Mouse (Mus musculus) stomach, embryonic 15.5 days (tissue): ENCODE results near the gene Lrch3. TPM values are rescaled to one million over a fixed set of nuclear protein-coding genes. Genes with fewer than 3 reads are reported as not detected.

ENCODE experiments used
- ATAC-seq: fragments of 200-750 bp; cut with Nextera tagmentation; 2 replicates; pipeline ENCODE4 v1.8.0; 2017; ENCODE audit warnings: low read depth, moderate number of reproducible peaks, moderate TSS enrichment; ENCODE audit not compliant: insufficient read depth, low FRiP score
- H3K27ac ChIP-seq: fragments of 300-500 bp; sonication (generic); 2 replicates; pipeline ENCODE4 v1.5.1; 2015; ENCODE audit warnings: mild to moderate bottlenecking, inconsistent platforms
- H3K27me3 ChIP-seq: fragments of 300-500 bp; sonication (generic); replicated peaks from 2 replicates; pipeline ENCODE4 v1.6.1; 2015; ENCODE audit warnings: inconsistent platforms
- H3K36me3 ChIP-seq: fragments of 300-500 bp; sonication (generic); 2 replicates; pipeline ENCODE4 v1.6.1; 2015; ENCODE audit warnings: inconsistent platforms
- H3K4me1 ChIP-seq: fragments of 300-500 bp; sonication (generic); 2 replicates; pipeline ENCODE4 v1.6.1; 2015; ENCODE audit warnings: inconsistent platforms
- H3K4me2 ChIP-seq: fragments of 300-500 bp; sonication (generic); 2 replicates; pipeline ENCODE4 v1.6.1; 2015; ENCODE audit warnings: mild to moderate bottlenecking, inconsistent platforms
- H3K4me3 ChIP-seq: fragments of 300-500 bp; sonication (generic); replicated peaks from 2 replicates; pipeline ENCODE4 v1.5.1; 2015; ENCODE audit warnings: inconsistent platforms
- H3K9ac ChIP-seq: fragments of 300-500 bp; sonication (generic); 2 replicates; pipeline ENCODE4 v1.6.1; 2015; ENCODE audit warnings: inconsistent platforms
- H3K9me3 ChIP-seq: fragments of 300-500 bp; sonication (generic); 2 replicates; pipeline ENCODE4 v1.6.1; 2016; ENCODE audit warnings: inconsistent platforms
- WGBS: fragments of 180-500 bp; shearing (Covaris S2); methylation state at CpG from one replicate; pipeline ENCODE4 v1.1.7; 2015; 5-methylcytosine and 5-hydroxymethylcytosine counted together
- polyA plus RNA-seq: library from polyadenylated mRNA; unstranded; fragments of >200 nt; fragmentation: Nextera tagmentation; extraction: Ambion mirVana; gene quantifications from 2 replicates; pipeline ENCODE4 v1.2.1, GENCODE M21; 2015

The Lrch3 gene
- polyA plus RNA-seq, 1 experiment from 2014 or later, result 16.9 TPM

DNA sequence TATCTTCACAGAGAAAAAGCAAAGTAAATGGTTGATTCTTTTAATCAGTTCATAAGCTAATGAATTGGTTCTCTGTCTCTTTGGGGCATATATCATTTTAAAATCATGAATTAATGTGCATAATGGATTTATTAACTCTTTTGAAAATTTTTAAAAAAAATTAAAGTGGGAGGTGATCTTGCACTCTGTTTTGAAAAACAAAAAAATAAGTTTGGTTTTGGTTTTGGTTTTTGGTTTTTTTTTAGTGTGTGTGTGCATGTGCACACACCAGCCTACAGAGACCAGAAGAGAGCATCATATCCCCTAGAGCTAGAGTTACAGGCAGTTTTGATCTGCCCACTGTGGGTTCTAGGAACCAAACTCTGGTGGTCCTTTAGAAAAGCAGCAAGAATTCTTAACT is 35.4 kb downstream of the Lrch3 start:
- Histone ChIP-seq H3K36me3 (peaks cover 4% of the 10 kb centered on the region; the same call in 1 of the 2 replicates), H3K4me3 (no peak overlapping the region), H3K4me1 (no peaks in the 10 kb centered on the region), H3K9me3 (no peaks in the 10 kb centered on the region), H3K27ac (no peak overlapping the region), H3K27me3 (no peaks in the 10 kb centered on the region), H3K4me2 (no peak overlapping the region), H3K9ac (no peak overlapping the region)
- no peak for ATAC-seq

DNA sequence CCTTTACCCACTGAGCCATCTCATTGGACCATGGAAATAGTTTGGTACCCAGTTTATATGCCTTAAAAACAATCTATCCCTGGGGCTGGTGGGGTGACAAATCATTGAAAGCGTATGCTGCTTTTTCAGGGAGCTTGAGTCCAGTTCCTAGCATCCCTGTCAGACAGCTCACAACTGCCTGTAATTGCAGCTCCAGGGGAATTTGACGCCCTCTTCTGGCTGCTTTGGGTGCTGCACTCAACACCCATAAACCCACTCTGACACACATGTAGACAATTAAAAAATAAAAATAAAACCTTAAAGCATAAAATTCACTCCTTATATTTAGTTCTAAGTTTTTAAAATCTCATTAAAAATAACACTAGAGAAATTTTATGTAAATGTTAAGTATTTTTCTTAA is 37.2 kb downstream of the Lrch3 start:
- WGBS, result 86% methylated on average over 2 of the region's 2 CpGs
- H3K27ac ChIP-seq, result no peak overlapping the region
- no peaks in the 10 kb centered on the region for H3K9me3 ChIP-seq
- H3K27me3 ChIP-seq, result no peaks in the 10 kb centered on the region
- H3K36me3 ChIP-seq, result peaks cover 8% of the 10 kb centered on the region; the same call in 1 of the 2 replicates
- H3K4me2 ChIP-seq, result no peak overlapping the region
- ATAC-seq, result no peak
- H3K4me3 ChIP-seq, result no peak overlapping the region
- H3K4me1 ChIP-seq, result no peaks in the 10 kb centered on the region
- H3K9ac ChIP-seq, result no peak overlapping the region

DNA sequence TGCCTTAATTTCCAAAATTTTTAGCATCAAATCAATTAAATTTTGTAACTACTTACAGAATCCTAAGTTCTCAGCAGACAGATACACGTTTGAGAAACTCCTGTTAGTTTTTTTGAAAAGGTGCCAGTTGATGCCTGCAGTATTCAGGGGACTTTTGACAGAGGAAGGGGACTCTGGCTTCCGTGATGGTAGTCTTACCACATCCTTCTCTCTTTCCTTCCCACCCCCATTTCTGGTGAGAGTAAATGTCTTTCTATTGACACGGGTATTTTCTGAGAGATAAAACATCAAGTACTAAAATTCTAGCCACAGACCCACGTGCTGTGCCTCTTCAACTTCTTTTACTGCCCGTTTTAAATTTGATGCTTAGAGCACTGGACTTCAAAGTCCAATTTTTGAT is 39.9 kb downstream of the Lrch3 start:
- Histone ChIP-seq H3K9me3 (no peaks in the 10 kb centered on the region), H3K27ac (no peak overlapping the region), H3K4me1 (no peaks in the 10 kb centered on the region), H3K36me3 (peaks cover 8% of the 10 kb centered on the region; the same call in 1 of the 2 replicates), H3K9ac (no peak overlapping the region), H3K4me3 (no peak overlapping the region), H3K27me3 (no peaks in the 10 kb centered on the region), H3K4me2 (no peak overlapping the region)
- 67% methylated on average over 5 of the region's 5 CpGs for WGBS
- ATAC-seq, result no peak

DNA sequence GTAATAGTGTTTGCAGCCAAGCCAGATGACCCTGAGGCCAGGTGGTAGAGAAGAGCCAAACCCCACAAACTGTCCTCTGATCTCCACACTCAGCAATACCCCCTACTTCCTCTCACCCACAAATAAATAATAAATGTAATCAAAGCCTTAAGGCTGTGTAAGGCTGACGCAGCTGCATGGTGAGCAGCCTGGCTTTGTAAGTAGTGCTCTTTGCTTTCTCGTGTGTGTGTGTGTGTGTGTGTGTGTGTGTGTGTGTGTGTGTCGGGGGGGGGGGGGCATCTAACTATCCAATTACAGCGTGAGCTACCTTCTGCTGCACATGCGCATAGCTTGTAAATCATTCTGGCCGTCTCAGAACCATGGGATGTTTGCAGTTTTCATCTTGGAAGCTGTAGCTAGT is 40.4 kb downstream of the Lrch3 start:
- H3K4me2 ChIP-seq, result no peak overlapping the region
- no peak for ATAC-seq
- H3K36me3 ChIP-seq, result peaks cover 8% of the 10 kb centered on the region; the same call in 1 of the 2 replicates
- H3K9me3 ChIP-seq, result no peaks in the 10 kb centered on the region
- H3K4me1 ChIP-seq, result no peaks in the 10 kb centered on the region
- 62% methylated on average over 6 of the region's 6 CpGs for WGBS
- no peaks in the 10 kb centered on the region for H3K27me3 ChIP-seq
- no peak overlapping the region for H3K9ac ChIP-seq
- no peak overlapping the region for H3K27ac ChIP-seq
- H3K4me3 ChIP-seq, result no peak overlapping the region

DNA sequence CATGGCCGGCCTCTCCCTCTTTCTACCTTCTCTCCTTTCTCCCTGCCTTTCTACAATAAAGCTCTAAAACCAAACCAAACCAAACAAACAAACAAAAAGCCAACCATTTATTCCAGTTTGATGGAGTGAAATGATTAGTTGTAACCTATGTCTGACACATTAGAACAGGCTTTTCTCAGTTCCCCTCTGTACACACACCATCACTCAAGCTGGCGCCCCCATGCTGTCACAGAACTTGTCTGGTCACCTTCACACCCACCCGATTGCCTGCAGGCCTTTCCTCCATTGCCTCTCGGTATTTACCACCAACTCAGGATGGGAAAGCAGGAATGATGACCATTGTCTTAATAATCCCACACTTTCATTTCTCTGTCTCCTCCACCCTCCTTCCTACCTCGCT is 43.0 kb downstream of the Lrch3 start:
- Histone ChIP-seq H3K9me3 (no peaks in the 10 kb centered on the region), H3K4me1 (no peaks in the 10 kb centered on the region), H3K36me3 (peaks cover 6% of the 10 kb centered on the region; the same call in 1 of the 2 replicates), H3K27me3 (no peaks in the 10 kb centered on the region), H3K9ac (no peak overlapping the region), H3K27ac (no peak overlapping the region), H3K4me2 (no peak overlapping the region), H3K4me3 (no peak overlapping the region)
- ATAC-seq, result no peak
- WGBS, result 51% methylated on average over 5 of the region's 5 CpGs

DNA sequence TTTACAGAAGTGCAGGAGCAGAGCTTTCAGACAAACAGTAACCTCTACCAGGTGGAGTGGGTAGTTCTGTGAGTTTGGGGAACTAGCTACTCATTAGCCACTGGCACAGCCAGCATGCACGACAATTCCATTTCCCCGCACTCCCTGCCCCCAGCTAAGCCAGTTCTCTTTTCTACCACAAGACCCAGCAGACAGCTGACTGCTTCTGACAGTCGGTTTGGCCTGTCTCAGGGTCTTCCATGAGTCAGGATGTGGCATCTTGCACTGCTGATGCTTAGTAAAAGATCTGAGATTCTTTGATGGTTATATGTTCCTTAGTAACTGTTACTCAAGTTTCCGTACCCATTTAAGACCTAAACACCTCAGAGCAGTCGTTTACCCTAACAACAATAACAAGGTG is 58.6 kb downstream of the Lrch3 start:
- Histone ChIP-seq H3K36me3 (peaks cover 23% of the 10 kb centered on the region), H3K4me2 (no peak overlapping the region), H3K9me3 (no peaks in the 10 kb centered on the region), H3K4me3 (no peak overlapping the region), H3K27me3 (no peaks in the 10 kb centered on the region), H3K27ac (no peak overlapping the region), H3K9ac (no peak overlapping the region), H3K4me1 (no peaks in the 10 kb centered on the region)
- WGBS, result 65% methylated on average over 5 of the region's 5 CpGs
- no peak for ATAC-seq

DNA sequence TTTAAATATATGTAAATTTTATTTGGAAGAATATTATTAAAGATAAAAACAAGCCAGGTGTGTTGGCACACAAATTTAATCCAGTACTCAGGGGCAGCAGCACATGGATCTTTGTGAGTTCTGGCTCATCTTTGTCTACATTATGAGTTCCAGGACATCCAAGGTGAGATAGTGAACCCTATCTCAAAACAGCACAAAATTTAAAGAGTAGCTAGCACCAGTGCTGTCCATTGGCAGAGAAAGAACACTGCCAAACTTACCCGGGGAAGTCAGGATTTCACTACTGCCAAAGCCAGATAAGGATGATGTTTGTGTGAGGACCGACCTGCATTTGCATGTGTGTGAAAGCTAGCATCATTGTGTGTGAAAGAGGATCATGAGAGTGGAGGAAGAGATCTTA is 59.1 kb downstream of the Lrch3 start:
- H3K9ac ChIP-seq, result no peak overlapping the region
- H3K36me3 ChIP-seq, result peaks cover 26% of the 10 kb centered on the region
- WGBS, result 74% methylated on average over 2 of the region's 2 CpGs
- H3K27ac ChIP-seq, result no peak overlapping the region
- H3K4me1 ChIP-seq, result no peaks in the 10 kb centered on the region
- no peaks in the 10 kb centered on the region for H3K27me3 ChIP-seq
- ATAC-seq, result no peak
- no peaks in the 10 kb centered on the region for H3K9me3 ChIP-seq
- no peak overlapping the region for H3K4me2 ChIP-seq
- no peak overlapping the region for H3K4me3 ChIP-seq

DNA sequence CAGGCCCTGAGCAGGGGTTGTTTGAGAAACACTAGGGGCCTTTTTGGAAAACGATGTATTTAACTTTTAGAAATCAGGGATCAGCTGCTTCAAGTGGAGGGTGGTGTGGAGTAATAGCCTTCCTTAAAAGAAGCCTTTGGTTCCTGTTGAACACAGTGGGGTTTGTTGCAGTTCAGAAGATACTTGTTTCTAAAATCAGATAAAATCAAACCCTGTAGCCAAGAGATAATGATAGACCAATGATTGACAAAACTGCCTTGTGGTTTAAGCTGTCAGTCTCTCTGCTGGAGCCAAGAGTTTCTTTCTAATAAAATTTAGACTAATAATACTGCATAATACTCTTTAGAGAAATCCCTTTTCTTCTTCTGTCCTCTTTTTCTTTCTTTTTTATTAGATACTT is 66.3 kb downstream of the Lrch3 start:
- H3K36me3 ChIP-seq, result peaks cover 26% of the 10 kb centered on the region
- no peaks in the 10 kb centered on the region for H3K27me3 ChIP-seq
- no peak for ATAC-seq
- H3K4me2 ChIP-seq, result no peak overlapping the region
- H3K4me1 ChIP-seq, result no peaks in the 10 kb centered on the region
- 86% methylated on average over 1 of the region's 1 CpGs for WGBS
- H3K9ac ChIP-seq, result no peak overlapping the region
- no peak overlapping the region for H3K4me3 ChIP-seq
- H3K27ac ChIP-seq, result no peak overlapping the region
- H3K9me3 ChIP-seq, result no peaks in the 10 kb centered on the region

DNA sequence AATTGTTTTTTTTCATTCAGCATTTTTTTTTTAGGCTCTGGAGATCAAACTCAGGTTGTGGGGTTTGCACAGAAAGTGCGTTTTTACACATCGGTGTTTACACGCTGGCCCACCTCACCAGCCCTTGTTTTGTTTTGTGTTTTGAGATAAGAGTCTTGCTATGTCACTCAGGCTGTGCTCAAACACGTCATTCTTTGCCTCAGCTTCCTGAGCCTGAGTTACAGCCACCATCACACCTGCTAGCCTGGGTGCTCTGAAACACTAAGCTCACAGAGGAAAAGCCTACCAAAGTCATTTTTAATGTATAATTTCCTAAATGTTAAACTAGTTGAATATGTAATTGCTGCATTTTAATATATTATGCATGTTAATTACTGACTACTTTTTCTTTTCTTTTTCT is 67.5 kb downstream of the Lrch3 start:
- no peaks in the 10 kb centered on the region for H3K4me1 ChIP-seq
- H3K36me3 ChIP-seq, result peaks cover 20% of the 10 kb centered on the region; the same call in 1 of the 2 replicates

DNA sequence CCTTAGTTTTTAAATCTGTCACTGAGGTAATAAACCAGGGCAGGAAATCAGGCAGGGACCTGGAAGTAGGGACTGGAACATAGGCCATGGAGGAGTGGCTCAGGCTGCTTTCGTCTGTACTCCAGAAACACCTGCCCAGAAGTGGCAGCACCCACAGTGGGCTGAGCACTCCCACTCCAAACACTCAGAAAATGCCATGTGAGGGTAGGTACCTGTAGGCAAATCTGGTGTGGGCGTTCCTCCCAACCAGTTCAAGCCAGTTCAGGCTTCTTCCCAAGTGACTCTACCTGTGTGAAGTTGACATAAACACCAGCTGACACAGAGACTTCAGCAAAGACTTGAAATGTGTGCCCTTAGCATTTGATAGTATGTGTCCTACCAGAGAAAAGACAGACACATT is 70.7 kb downstream of the Lrch3 start:
- Histone ChIP-seq H3K4me1 (no peaks in the 10 kb centered on the region), H3K27ac (no peak overlapping the region), H3K4me3 (no peak overlapping the region), H3K9ac (no peak overlapping the region), H3K9me3 (no peaks in the 10 kb centered on the region), H3K36me3 (0 out of 2 replicates have a peak, but pooled peaks cover 6% of the 10 kb centered on the region), H3K4me2 (no peak overlapping the region), H3K27me3 (no peaks in the 10 kb centered on the region)
- no peak for ATAC-seq
- WGBS, result 86% methylated on average over 2 of the region's 2 CpGs

More for the DNA sequence above, 67.5 kb downstream of the Lrch3 start:
- ATAC-seq, result no peak
- 77% methylated on average over 4 of the region's 4 CpGs for WGBS
- H3K27ac ChIP-seq, result no peak overlapping the region
- no peaks in the 10 kb centered on the region for H3K9me3 ChIP-seq
- H3K9ac ChIP-seq, result no peak overlapping the region
- H3K4me3 ChIP-seq, result no peak overlapping the region
- H3K4me2 ChIP-seq, result no peak overlapping the region
- H3K27me3 ChIP-seq, result no peaks in the 10 kb centered on the region

DNA sequence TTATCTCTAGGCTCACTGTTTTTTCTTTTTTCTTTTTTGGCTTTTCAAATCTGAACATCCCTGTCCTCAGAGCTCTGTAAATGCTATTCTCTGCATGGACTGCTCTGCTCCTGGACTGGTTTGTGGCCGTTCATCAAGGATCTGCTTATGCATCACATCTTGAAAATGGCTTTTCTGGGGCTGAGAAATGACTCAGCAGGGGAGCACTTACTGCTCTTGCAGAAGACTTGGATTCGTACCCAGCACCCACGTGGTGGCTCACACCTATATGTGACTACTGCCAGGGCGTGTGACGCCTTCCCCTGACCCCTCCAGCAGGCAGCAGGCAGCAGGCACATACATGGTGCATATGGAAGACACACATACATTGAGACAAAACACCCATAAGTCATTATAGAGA is 78.3 kb downstream of the Lrch3 start:
- Histone ChIP-seq H3K27ac (no peak overlapping the region), H3K4me3 (no peak overlapping the region), H3K36me3 (peaks cover 9% of the 10 kb centered on the region; the same call in 1 of the 2 replicates), H3K9me3 (no peaks in the 10 kb centered on the region), H3K9ac (no peak overlapping the region), H3K4me1 (no peaks in the 10 kb centered on the region), H3K27me3 (no peaks in the 10 kb centered on the region), H3K4me2 (no peak overlapping the region)
- WGBS, result 84% methylated on average over 5 of the region's 5 CpGs
- ATAC-seq, result no peak

DNA sequence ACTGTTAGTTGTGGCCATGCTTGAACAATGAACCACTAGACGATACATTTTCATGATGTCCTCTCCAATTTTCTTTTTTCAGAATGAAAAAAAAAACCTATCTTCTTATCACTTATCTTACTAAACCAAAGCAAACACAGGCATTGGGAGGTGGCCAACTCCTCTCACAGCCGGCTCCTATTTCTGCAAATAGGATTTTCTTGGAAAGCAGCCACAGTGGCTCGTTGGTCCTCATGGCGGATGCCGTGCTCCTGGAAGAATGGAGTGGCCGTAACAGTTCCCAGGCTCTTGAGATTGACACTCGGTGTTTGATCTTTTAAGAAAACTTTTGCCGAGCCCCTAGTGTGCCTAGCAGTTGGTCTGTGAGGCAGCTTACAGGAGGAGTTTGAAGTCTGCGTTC is 91.3 kb downstream of the Lrch3 start:
- Histone ChIP-seq H3K9me3 (no peaks in the 10 kb centered on the region), H3K36me3 (peaks cover 31% of the 10 kb centered on the region), H3K9ac (no peak overlapping the region), H3K4me1 (no peaks in the 10 kb centered on the region), H3K27me3 (no peaks in the 10 kb centered on the region), H3K4me3 (no peak overlapping the region), H3K4me2 (no peak overlapping the region), H3K27ac (no peak overlapping the region)
- ATAC-seq, result no peak
- 44% methylated on average over 9 of the region's 9 CpGs for WGBS

DNA sequence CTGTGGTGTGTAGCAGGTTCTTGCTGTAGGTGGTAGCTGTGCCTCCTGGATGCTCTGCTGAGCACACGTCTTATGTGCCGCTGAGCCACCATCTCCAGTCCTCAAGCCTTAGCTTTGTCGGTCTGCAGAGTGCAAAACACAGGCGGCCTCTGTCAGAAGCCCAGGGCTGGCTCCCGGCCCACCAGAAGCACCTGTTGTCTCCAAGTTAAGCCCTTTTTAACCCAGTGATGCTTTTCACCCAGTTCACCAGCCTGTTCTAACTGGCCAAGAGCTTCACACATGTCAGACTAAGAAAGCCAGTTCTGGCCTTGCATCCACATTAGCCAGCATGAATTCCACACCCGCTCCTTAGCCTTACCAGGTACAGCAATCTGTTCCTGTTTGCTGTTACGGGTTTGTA is 93.0 kb downstream of the Lrch3 start:
- peaks cover 28% of the 10 kb centered on the region; the same call in 1 of the 2 replicates for H3K36me3 ChIP-seq
- 89% methylated on average over 7 of the region's 7 CpGs for WGBS
- H3K4me3 ChIP-seq, result no peak overlapping the region
- ATAC-seq, result no peak
- H3K9ac ChIP-seq, result no peak overlapping the region
- H3K4me2 ChIP-seq, result no peak overlapping the region
- H3K9me3 ChIP-seq, result no peaks in the 10 kb centered on the region
- H3K27ac ChIP-seq, result no peak overlapping the region
- H3K4me1 ChIP-seq, result no peaks in the 10 kb centered on the region
- H3K27me3 ChIP-seq, result no peaks in the 10 kb centered on the region
